Mouse (Mus musculus) large intestine, adult 2 months (tissue): Measurements from ENCODE around the gene Zfp367. TPM values are rescaled to one million over a fixed set of nuclear protein-coding genes. Genes with fewer than 3 reads are reported as not detected.

Source experiments
- DNase-seq: peaks from one replicate; pipeline ENCODE4 v3.0.0-alpha.2; 2012; ENCODE audit warnings: low read depth, low spot score
- WGBS: fragments of 180-500 bp; shearing (Covaris S2); methylation state at CpG from one replicate; pipeline ENCODE4 v1.1.7; 2018; 5-methylcytosine and 5-hydroxymethylcytosine counted together
- polyA plus RNA-seq: library from polyadenylated mRNA; depleted of rRNA; stranded (reverse); fragments of >200 nt; gene quantifications from 2 replicates; pipeline ENCODE4 v1.2.3, GENCODE M21; 2012; rRNA removed

The Zfp367 gene
- polyA plus RNA-seq, 1 experiment, result 8.1 TPM

- 85% methylated on average over 9 of the region's 9 CpGs for WGBS
- DNase-seq, result no peak
Measured at GRCm38 (mm10) chr13:64098992-64099391, 54.0 kb downstream of the Zfp367 start.

DNA sequence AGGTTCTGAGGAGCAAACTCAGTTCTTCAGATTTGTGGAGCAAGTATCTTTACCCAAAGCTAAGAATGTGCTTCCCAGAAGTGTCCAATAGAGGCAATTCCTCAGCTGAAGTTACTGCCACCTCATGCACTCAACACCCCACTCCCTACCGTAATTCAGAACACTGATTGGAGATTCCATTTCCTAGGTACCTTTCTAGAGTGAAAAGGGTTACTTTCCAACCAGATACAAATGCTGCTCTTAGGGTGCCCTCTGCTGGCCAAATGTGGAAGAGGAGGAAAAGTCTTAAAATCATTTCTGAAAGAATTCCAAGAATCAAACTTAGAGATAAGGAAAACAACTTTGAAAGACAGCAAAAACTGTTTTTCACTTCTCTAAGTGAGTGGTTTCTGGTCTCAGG lies 59.7 kb downstream of the Zfp367 start:
- WGBS, result 4% methylated on average over 1 of the region's 1 CpGs
- peak; percentile 63 for DNase-seq

DNA sequence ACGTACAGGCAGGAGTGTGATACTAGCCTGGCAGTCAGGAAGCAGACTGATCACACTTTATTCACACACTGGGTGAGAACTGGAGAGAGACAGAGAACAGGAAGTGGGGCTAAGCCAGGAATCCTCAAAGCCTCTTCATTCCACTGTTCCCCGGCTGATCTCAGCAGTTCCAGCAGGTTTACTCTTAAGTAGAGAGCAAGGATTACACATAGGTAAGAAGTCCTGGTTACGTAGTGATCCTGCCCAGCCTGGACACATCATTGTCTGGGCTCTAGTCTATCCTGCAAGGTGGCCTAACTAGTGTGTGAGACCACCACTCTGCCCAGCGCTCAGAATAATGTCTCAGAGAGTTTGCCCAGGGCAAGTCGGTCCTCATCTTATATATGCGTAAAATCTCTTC lies 60.2 kb downstream of the Zfp367 start:
- WGBS, result 62% methylated on average over 6 of the region's 6 CpGs

DNA sequence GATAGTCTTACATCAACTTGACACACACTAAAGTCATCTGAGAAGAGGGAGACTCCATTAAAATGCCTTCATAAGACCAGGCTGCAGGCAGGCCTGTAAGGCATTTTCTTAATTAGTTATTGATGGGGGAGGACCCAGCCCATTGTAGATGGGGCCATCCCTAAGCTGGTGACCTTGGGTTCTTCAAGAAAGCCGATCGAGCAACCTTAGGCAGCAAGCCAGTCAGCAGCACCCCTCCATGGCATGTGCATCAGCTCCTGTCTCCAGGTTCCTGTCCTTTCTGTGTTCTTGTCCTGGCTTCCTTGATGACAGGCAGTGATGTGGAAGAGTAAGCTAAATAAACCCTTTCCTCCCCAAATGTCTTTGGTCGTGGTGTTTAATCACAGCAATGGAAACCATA lies 60.9 kb downstream of the Zfp367 start:
- WGBS, result 80% methylated on average over 3 of the region's 3 CpGs
- no peak for DNase-seq

More for the DNA sequence above, 60.2 kb downstream of the Zfp367 start:
- no peak for DNase-seq

DNA sequence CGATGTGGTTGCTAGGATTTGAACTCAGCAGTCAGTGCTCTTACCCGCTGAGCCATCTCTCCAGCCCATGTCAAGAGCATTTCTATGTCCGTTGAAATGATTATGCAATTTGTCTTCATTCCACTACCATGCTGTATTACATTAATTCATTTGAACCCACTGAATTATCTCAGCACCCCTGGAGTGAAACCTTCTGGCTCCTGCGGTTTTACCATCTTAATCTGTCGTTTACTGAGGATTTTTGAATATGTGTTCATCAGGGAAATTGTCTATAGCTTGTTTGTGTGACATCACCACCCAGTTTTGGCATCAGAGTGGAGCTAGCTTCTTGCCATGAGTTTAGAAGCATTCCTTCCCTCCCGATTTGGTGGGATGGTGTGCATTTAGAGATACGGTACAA lies 62.0 kb downstream of the Zfp367 start:
- WGBS, result 83% methylated on average over 7 of the region's 7 CpGs

GRCm38 (mm10) chr13:64090278-64090677 lies 62.7 kb downstream of the Zfp367 start:
- 32% methylated on average over 5 of the region's 5 CpGs for WGBS
- DNase-seq, result no peak

More for the DNA sequence above, 62.0 kb downstream of the Zfp367 start:
- DNase-seq, result no peak

DNA sequence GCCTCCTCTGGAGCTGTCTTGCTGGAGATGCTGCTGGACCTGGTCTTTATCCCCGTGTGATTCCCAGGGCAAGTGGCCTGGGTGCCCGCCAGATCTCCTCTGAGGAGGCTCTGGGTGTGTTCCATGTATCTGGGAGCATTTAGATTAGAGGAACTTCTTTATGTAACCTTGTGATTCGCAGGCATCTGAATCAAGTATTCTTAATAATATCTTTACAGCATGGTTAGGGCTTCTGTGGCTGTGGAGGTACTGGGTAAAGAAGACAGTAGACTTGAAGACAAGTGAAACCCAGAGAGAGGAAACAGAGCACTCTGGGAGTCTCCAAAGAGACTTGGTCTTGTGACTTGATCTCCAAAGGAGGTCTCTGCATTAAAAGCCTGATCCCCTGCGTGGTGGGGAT lies 63.9 kb downstream of the Zfp367 start, which contains the start of gene Hsd17b3:
Gene Hsd17b3 (minus strand): TSS at position 101 of the 400 bp plus-strand sequence.
- DNase-seq, result no peak
- WGBS, result 75% methylated on average over 4 of the region's 4 CpGs

DNA sequence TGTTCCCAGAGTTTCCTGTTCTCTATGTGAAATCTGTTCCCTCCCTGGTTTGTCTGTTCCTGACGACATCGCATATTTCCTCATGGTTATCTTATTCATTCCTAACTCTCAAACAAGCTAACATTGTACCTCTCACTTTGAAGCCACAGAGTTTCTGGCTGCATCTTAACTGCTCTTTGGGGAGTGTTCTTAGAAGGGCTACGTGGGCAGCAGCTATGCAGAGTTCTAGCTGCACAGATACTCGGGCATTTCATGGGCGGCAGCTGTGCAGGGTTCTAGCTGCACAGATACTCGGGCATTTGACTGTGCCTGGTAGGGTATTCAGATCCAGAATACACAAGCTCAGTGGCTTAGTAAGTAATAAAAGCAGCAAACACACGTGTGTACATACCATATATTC lies 64.9 kb downstream of the Zfp367 start:
- no peak for DNase-seq
- WGBS, result 67% methylated on average over 7 of the region's 7 CpGs

DNA sequence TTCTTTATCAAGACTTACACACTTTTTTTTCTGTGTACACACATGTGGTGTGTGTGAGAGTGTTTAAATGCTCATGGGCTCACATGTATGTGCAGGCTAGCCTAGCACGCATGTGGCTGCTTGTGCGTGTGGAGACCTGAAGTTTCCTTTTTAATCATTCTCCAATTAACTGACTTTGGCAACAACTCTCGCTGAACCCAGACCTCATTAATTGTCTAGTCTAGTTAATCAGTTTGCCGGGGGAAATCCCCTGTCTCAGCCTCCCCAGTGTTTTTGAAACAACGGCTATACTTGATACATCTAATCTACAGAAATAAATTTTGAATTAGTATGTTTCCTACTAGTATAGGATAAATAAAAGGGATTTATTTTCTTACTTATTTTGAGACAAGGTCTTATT lies 67.0 kb downstream of the Zfp367 start:
- WGBS, result 87% methylated on average over 5 of the region's 5 CpGs
- no peak for DNase-seq

GRCm38 (mm10) chr13:64083331-64083730 lies 69.7 kb downstream of the Zfp367 start:
- no peak for DNase-seq
- WGBS, result 77% methylated on average over 3 of the region's 3 CpGs

Other genes with a start within 250 kb of the Zfp367 start
- gene Hsd17b3, start 64.0 kb downstream of the Zfp367 start, polyA plus RNA-seq, result not detected in 2 replicates
- 4.1 and 8.0 TPM in 2 replicates for gene Slc35d2, start 23.8 kb downstream of the Zfp367 start, polyA plus RNA-seq
- gene Habp4, start 8.6 kb upstream of the Zfp367 start, polyA plus RNA-seq, result 8.1 and 9.8 TPM in 2 replicates
- gene Cdc14b, start 122.1 kb upstream of the Zfp367 start, polyA plus RNA-seq, result 2.3 and 5.5 TPM in 2 replicates
- gene Aaed1, start 159.5 kb upstream of the Zfp367 start, polyA plus RNA-seq, result 6.8 and 9.8 TPM in 2 replicates
- 35.1 and 44.4 TPM in 2 replicates for gene Ctsl, start 217.7 kb upstream of the Zfp367 start, polyA plus RNA-seq